Mouse (Mus musculus) hindbrain, embryonic 11.5 days (tissue): ENCODE measurements around the gene Zdhhc24. TPM values are rescaled to one million over a fixed set of nuclear protein-coding genes. Genes with fewer than 3 reads are reported as not detected.
A peak's percentile ranks its signal among the peaks of the same experiment; 100 is the strongest.

ENCODE experiments used
- ATAC-seq: fragments of 200-750 bp; cut with Nextera tagmentation; 2 replicates; pipeline ENCODE4 v1.8.0; 2017; ENCODE audit warnings: mild to moderate bottlenecking, moderate TSS enrichment, moderate library complexity; ENCODE audit not compliant: low FRiP score
- DNase-seq: peaks from one replicate; pipeline ENCODE4 v3.0.0-alpha.2; 2015; ENCODE audit warnings: low spot score
- H3K27ac ChIP-seq: fragments of 300-500 bp; sonication (generic); 2 replicates; pipeline ENCODE4 v1.5.1; 2014; ENCODE audit warnings: mild to moderate bottlenecking, low read depth, low read length
- H3K27me3 ChIP-seq: fragments of 300-500 bp; sonication (generic); 2 replicates; pipeline ENCODE4 v1.6.1; 2014; ENCODE audit warnings: mild to moderate bottlenecking, low read length, moderate library complexity, mixed read lengths; ENCODE audit not compliant: control insufficient read depth, insufficient read depth
- H3K36me3 ChIP-seq: fragments of 300-500 bp; sonication (generic); 2 replicates; pipeline ENCODE4 v1.6.1; 2014; ENCODE audit warnings: mild to moderate bottlenecking, low read length, moderate library complexity, mixed read lengths; ENCODE audit not compliant: control insufficient read depth, insufficient read depth
- H3K4me1 ChIP-seq: fragments of 300-500 bp; sonication (generic); replicated peaks from 2 replicates; pipeline ENCODE4 v1.6.1; 2014; ENCODE audit warnings: low read length, mixed read lengths; ENCODE audit not compliant: control insufficient read depth, insufficient read depth
- H3K4me2 ChIP-seq: fragments of 300-500 bp; sonication (generic); replicated peaks from 2 replicates; pipeline ENCODE4 v1.6.1; 2014; ENCODE audit warnings: mild to moderate bottlenecking, low read depth, low read length
- H3K4me3 ChIP-seq: fragments of 300-500 bp; sonication (generic); 2 replicates; pipeline ENCODE4 v1.5.1; 2014; ENCODE audit warnings: low read depth, low read length
- H3K9ac ChIP-seq: fragments of 300-500 bp; sonication (generic); 2 replicates; pipeline ENCODE4 v1.6.1; 2014; ENCODE audit warnings: low read depth, low read length
- H3K9me3 ChIP-seq: fragments of 300-500 bp; sonication (generic); 2 replicates; pipeline ENCODE4 v1.6.1; 2016; ENCODE audit warnings: low read length; ENCODE audit not compliant: control insufficient read depth
- whole genome bisulfite sequencing: fragments of 180-500 bp; shearing (Covaris S2); extraction: QIAGEN DNeasy Blood & Tissue Kit; methylation state at CpG from one replicate; pipeline ENCODE4 v1.1.7; 2014; 5-methylcytosine and 5-hydroxymethylcytosine counted together
- polyA plus RNA-seq: library from polyadenylated mRNA; unstranded; fragments of >200 nt; fragmentation: Nextera tagmentation; extraction: Ambion mirVana; gene quantifications from 2 replicates; pipeline ENCODE4 v1.2.1, GENCODE M21; 2014

Gene Zdhhc24
- polyA plus RNA-seq, 1 experiment from 2014 or later = 14.1 TPM

GRCm38 (mm10) chr19:4916827-4917226 lies 38.4 kb downstream of the Zdhhc24 start:
- H3K9ac ChIP-seq = no peak overlapping the region
- H3K9me3 ChIP-seq = no peaks in the 10 kb centered on the region
- no peak overlapping the region for H3K4me2 ChIP-seq
- 86% methylated on average over 10 of the region's 10 CpGs for WGBS
- no peak overlapping the region for H3K27ac ChIP-seq
- DNase-seq (no peak), ATAC-seq (no peak)
- no peaks in the 10 kb centered on the region for H3K4me1 ChIP-seq
- no peak overlapping the region for H3K4me3 ChIP-seq
- H3K36me3 ChIP-seq = peaks cover 30% of the 10 kb centered on the region
- H3K27me3 ChIP-seq = no peaks in the 10 kb centered on the region

- H3K4me2 ChIP-seq = no peak overlapping the region
- no peak overlapping the region for H3K9ac ChIP-seq
- ATAC-seq (no peak), DNase-seq (no peak)
- WGBS = 90% methylated on average over 6 of the region's 6 CpGs
- no peaks in the 10 kb centered on the region for H3K27me3 ChIP-seq
- H3K4me3 ChIP-seq = no peak overlapping the region
- H3K4me1 ChIP-seq = no peaks in the 10 kb centered on the region
- no peak overlapping the region for H3K27ac ChIP-seq
- no peaks in the 10 kb centered on the region for H3K9me3 ChIP-seq
- peaks cover 29% of the 10 kb centered on the region for H3K36me3 ChIP-seq
Measured at GRCm38 (mm10) chr19:4919652-4920051, 41.2 kb downstream of the Zdhhc24 start.

GRCm38 (mm10) chr19:4925121-4925860 lies 46.8 kb downstream of the Zdhhc24 start:
- no peak overlapping the region for H3K9ac ChIP-seq
- H3K4me1 ChIP-seq = peaks cover 4% of the 10 kb centered on the region; the same call in 1 of the 2 replicates
- H3K36me3 ChIP-seq = peaks cover 16% of the 10 kb centered on the region; the same call in 1 of the 2 replicates
- no peak for DNase-seq
- no peak for ATAC-seq
- no peaks in the 10 kb centered on the region for H3K27me3 ChIP-seq
- H3K4me2 ChIP-seq = no peak overlapping the region
- no peaks in the 10 kb centered on the region for H3K9me3 ChIP-seq
- WGBS = 96% methylated on average over 11 of the region's 11 CpGs
- no peak overlapping the region for H3K4me3 ChIP-seq
- H3K27ac ChIP-seq = no peak overlapping the region

GRCm38 (mm10) chr19:4927904-4928531 lies 49.5 kb downstream of the Zdhhc24 start, which contains the start of gene Dpp3:
Gene Dpp3 (minus strand): TSS chr19:4928287.
- DNase-seq (peak; percentile 99), ATAC-seq (peak; percentile 98)
- under 1% methylated on average over 32 of the region's 32 CpGs for WGBS
- H3K4me2 ChIP-seq = peak within 1 kb of the TSS; percentile 53
- H3K4me1 ChIP-seq = peaks cover 4% of the 10 kb centered on the region
- H3K36me3 ChIP-seq = 0 out of 2 replicates have a peak, but pooled peaks cover 4% of the 10 kb centered on the region
- H3K9ac ChIP-seq = peak within 1 kb of the TSS; percentile 64
- H3K27ac ChIP-seq = peak within 1 kb of the TSS; percentile 70
- H3K27me3 ChIP-seq = no peaks in the 10 kb centered on the region
- peak within 1 kb of the TSS; percentile 53 for H3K4me3 ChIP-seq
- H3K9me3 ChIP-seq = no peaks in the 10 kb centered on the region

GRCm38 (mm10) chr19:4928781-4929180 lies 50.3 kb downstream of the Zdhhc24 start:
- WGBS = 64% methylated on average over 5 of the region's 5 CpGs
- Histone ChIP-seq H3K4me2 (peak overlapping the region; percentile 53), H3K4me1 (peaks cover 4% of the 10 kb centered on the region), H3K9ac (peak overlapping the region; percentile 64), H3K36me3 (0 out of 2 replicates have a peak, but pooled peaks cover 2% of the 10 kb centered on the region), H3K27me3 (no peaks in the 10 kb centered on the region), H3K9me3 (no peaks in the 10 kb centered on the region), H3K27ac (peak overlapping the region; percentile 70; the same call in 1 of the 2 replicates), H3K4me3 (peak overlapping the region; percentile 53)
- DNase-seq (no peak), ATAC-seq (no peak)

Other genes with a start within 250 kb of the Zdhhc24 start
- gene Gm960, start 180.0 kb upstream of the Zdhhc24 start, polyA plus RNA-seq = 2.7 and 4.9 TPM in 2 replicates
- 17.4 and 18.7 TPM in 2 replicates for gene Sptbn2, start 167.5 kb upstream of the Zdhhc24 start, polyA plus RNA-seq
- 146 and 154 TPM in 2 replicates for gene Rbm4b, start 122.2 kb upstream of the Zdhhc24 start, polyA plus RNA-seq
- gene Rbm4, start 84.8 kb upstream of the Zdhhc24 start, polyA plus RNA-seq = 107 and 117 TPM in 2 replicates
- 22.4 and 37.1 TPM in 2 replicates for gene Gm21992, start 67.1 kb upstream of the Zdhhc24 start, polyA plus RNA-seq
- 92.9 and 98.4 TPM in 2 replicates for gene Rbm14, start 67.0 kb upstream of the Zdhhc24 start, polyA plus RNA-seq
- 39.1 and 43.7 TPM in 2 replicates for gene Ccs, start 39.3 kb upstream of the Zdhhc24 start, polyA plus RNA-seq
- gene Ccdc87, start 39.3 kb upstream of the Zdhhc24 start, polyA plus RNA-seq = 0.33 and 0.34 TPM in 2 replicates
- 38.5 and 40.9 TPM in 2 replicates for gene Ctsf, start 23.5 kb upstream of the Zdhhc24 start, polyA plus RNA-seq
- gene Actn3, start 759 bp upstream of the Zdhhc24 start, polyA plus RNA-seq = 1.4 and 3.2 TPM in 2 replicates
- gene Bbs1, start 28.0 kb downstream of the Zdhhc24 start, polyA plus RNA-seq = 8.1 and 11.6 TPM in 2 replicates
- gene Dpp3, start 49.6 kb downstream of the Zdhhc24 start, polyA plus RNA-seq = 125 and 155 TPM in 2 replicates
- gene Peli3, start 64.5 kb downstream of the Zdhhc24 start, polyA plus RNA-seq = 1.7 and 3.0 TPM in 2 replicates
- 153 and 158 TPM in 2 replicates for gene Mrpl11, start 83.5 kb downstream of the Zdhhc24 start, polyA plus RNA-seq
- gene Npas4, start 111.6 kb downstream of the Zdhhc24 start, polyA plus RNA-seq = 0.06 and 0.07 TPM in 2 replicates
- 3.8 and 4.1 TPM in 2 replicates for gene Slc29a2, start 145.2 kb downstream of the Zdhhc24 start, polyA plus RNA-seq
- gene B4gat1, start 160.2 kb downstream of the Zdhhc24 start, polyA plus RNA-seq = 35.4 and 45.2 TPM in 2 replicates
- 0.73 and 2.3 TPM in 2 replicates for gene AC124502.3, start 160.2 kb downstream of the Zdhhc24 start, polyA plus RNA-seq
- 62.0 and 66.1 TPM in 2 replicates for gene Brms1, start 162.7 kb downstream of the Zdhhc24 start, polyA plus RNA-seq
- 0.80 and 1.7 TPM in 2 replicates for gene Rin1, start 171.8 kb downstream of the Zdhhc24 start, polyA plus RNA-seq
- 26.8 and 27.9 TPM in 2 replicates for gene Cd248, start 189.4 kb downstream of the Zdhhc24 start, polyA plus RNA-seq
- gene Tmem151a, start 206.9 kb downstream of the Zdhhc24 start, polyA plus RNA-seq = 1.6 and 1.8 TPM in 2 replicates
- 75.6 and 81.3 TPM in 2 replicates for gene Yif1a, start 209.9 kb downstream of the Zdhhc24 start, polyA plus RNA-seq
- gene Cnih2, start 219.9 kb downstream of the Zdhhc24 start, polyA plus RNA-seq = 126 and 128 TPM in 2 replicates
- 217 and 230 TPM in 2 replicates for gene Rab1b, start 228.4 kb downstream of the Zdhhc24 start, polyA plus RNA-seq
- 34.6 and 36.5 TPM in 2 replicates for gene Klc2, start 239.9 kb downstream of the Zdhhc24 start, polyA plus RNA-seq